Mouse (Mus musculus) liver, adult 2 months (tissue): ENCODE data around the gene Gaa.

Source experiments
- CTCF ChIP-seq: fragments of 200-500 bp; IDR thresholded peaks from 2 replicates; pipeline ENCODE4 v1.5.1; 2011; ENCODE audit warnings: low read depth, low read length, control low read depth
- POLR2A ChIP-seq: fragments of 200-500 bp; IDR thresholded peaks from 2 replicates; pipeline ENCODE4 v1.6.1; 2011; ENCODE audit warnings: low read length, control low read depth; ENCODE audit not compliant: insufficient read depth; ENCODE audit errors: extremely low read depth

- TF ChIP-seq POLR2A (no peak), CTCF (no peak)
These were observed 30.7 kb upstream of the Gaa start for GRCm38 (mm10) chr11:119237007-119237406.
